Mouse (Mus musculus) bone marrow macrophage, adult 2 months (primary cell): ENCODE data around the gene Tipin. TPM values are rescaled to one million over a fixed set of nuclear protein-coding genes. Genes with fewer than 3 reads are reported as not detected.

ENCODE experiments used
- H3K27ac ChIP-seq: 2 replicates; pipeline ENCODE4 v1.5.1; 2012; ENCODE audit warnings: low read depth, low read length; ENCODE audit not compliant: insufficient read depth
- H3K4me1 ChIP-seq: 2 replicates; pipeline ENCODE4 v1.6.1; 2012; ENCODE audit warnings: low read length; ENCODE audit not compliant: control insufficient read depth, insufficient read depth
- H3K4me3 ChIP-seq: 2 replicates; pipeline ENCODE4 v1.5.1; 2012; ENCODE audit warnings: mild to moderate bottlenecking, low read length, moderate library complexity; ENCODE audit not compliant: insufficient read depth
- CTCF ChIP-seq: IDR thresholded peaks from 2 replicates; pipeline ENCODE4 v1.5.1; 2012; ENCODE audit warnings: low read depth, mild to moderate bottlenecking, low read length, moderate library complexity
- POLR2A ChIP-seq: IDR thresholded peaks from 2 replicates; pipeline ENCODE4 v1.6.1; 2012; ENCODE audit warnings: mild to moderate bottlenecking, low read depth, low read length, borderline replicate concordance
- polyA plus RNA-seq: library from polyadenylated mRNA; stranded (reverse); fragments of >200 nt; gene quantifications from 2 replicates; pipeline ENCODE4 v1.2.4, GENCODE M21; 2012; ENCODE audit not compliant: missing spikeins, insufficient read depth, insufficient read length

Tipin gene
- 26.8 and 29.6 TPM in 2 replicates for polyA plus RNA-seq

DNA sequence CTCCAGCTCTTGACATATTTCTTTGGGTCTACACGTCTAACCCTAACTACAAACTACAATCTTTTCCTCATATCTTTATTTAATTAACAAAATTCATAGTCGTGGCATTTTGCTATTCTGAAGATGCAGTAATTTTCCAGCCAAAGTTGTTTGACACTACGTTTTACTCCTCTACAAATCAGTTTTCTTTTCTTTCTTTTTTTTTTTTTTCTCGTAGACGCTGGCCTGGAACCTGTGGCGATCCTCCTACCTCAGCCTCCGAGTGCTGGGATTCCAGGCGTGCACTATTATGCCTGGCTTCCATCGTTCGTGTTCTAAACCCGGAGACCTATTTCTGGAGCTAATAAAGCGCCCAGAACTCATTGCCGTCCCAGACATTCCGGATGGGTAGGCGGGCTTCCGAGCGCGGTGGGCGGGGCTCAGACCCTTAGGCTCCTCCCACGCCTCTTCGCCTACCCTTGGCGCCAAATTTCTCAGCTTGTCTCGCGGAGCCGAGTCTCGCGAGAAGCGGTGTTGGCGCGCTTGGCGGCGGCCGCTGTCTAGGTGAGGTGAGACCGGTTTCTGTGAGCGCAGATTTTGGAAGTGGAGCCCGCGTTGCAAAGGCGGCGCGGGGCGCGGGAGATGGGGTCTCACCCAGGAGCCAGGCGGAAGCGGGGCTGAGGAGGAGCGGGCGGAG lies at the start of gene Tipin:
TSS of gene Tipin (plus strand) at position 477 of the 676 bp plus-strand sequence.
- Histone ChIP-seq H3K4me3 (peak within 1 kb of the TSS; percentile 86), H3K27ac (peak within 1 kb of the TSS; percentile 54), H3K4me1 (peaks cover 3% of the 10 kb centered on the region; the same call in 1 of the 2 replicates)
- TF ChIP-seq CTCF (no peak), POLR2A (0 out of 2 replicates have a peak, but pooled peaks have one; percentile 8)

GRCm38 (mm10) chr9:64231674-64232073 lies 49.7 kb upstream of the Tipin start:
- Histone ChIP-seq H3K4me1 (peaks cover 47% of the 10 kb centered on the region), H3K27ac (no peak overlapping the region), H3K4me3 (no peak overlapping the region)
- TF ChIP-seq POLR2A = no peak
- no peak for TF ChIP-seq CTCF

DNA sequence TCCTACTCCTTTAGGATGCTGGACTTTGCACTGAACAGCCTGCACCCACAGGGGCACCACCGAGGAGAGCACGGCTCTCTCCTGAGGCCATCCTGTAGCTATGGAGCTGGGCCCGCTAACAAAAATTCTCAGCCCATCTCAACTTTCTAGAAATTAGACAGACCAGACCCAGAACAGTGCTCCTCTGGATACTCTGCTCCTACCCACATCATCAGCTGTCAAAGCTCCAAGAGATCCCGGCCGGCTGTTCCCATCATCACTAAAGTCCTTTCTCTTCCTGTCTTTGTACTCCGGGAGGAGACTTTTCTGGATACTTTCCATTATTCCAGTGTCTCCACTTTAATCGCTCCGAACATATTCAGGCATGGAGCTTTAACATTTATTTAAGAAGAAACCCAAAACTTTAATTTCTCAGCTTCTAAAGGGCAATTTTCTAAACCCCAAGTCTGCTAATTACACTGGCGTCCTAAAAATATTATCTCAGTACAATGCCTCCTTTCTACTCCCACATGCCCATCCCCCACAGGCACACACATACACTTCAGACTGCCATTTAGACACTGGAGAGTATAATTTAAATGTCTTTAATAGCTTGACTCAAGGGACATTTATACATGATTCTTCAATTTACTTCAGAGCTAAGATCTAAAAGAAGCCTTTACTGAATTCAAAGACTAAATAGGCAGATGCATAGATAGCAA lies 49.0 kb upstream of the Tipin start:
- Histone ChIP-seq H3K4me1 (peaks cover 40% of the 10 kb centered on the region), H3K27ac (no peak overlapping the region)
- no peak for TF ChIP-seq CTCF
- TF ChIP-seq POLR2A = no peak

GRCm38 (mm10) chr9:64233656-64234055 lies 47.7 kb upstream of the Tipin start:
- H3K27ac ChIP-seq = no peak overlapping the region
- H3K4me1 ChIP-seq = peaks cover 31% of the 10 kb centered on the region
- TF ChIP-seq POLR2A (no peak), CTCF (no peak)
- no peak overlapping the region for H3K4me3 ChIP-seq

More for the DNA sequence above, 49.0 kb upstream of the Tipin start:
- H3K4me3 ChIP-seq = no peak overlapping the region

GRCm38 (mm10) chr9:64234768-64235435 lies 46.5 kb upstream of the Tipin start, which contains the start of gene Uchl4:
Uchl4 (plus strand) TSS chr9:64235201.
- no peak for TF ChIP-seq POLR2A
- no peak for TF ChIP-seq CTCF
- Histone ChIP-seq H3K27ac (no peak within 1 kb of the TSS), H3K4me3 (no peak within 1 kb of the TSS), H3K4me1 (peaks cover 20% of the 10 kb centered on the region)

DNA sequence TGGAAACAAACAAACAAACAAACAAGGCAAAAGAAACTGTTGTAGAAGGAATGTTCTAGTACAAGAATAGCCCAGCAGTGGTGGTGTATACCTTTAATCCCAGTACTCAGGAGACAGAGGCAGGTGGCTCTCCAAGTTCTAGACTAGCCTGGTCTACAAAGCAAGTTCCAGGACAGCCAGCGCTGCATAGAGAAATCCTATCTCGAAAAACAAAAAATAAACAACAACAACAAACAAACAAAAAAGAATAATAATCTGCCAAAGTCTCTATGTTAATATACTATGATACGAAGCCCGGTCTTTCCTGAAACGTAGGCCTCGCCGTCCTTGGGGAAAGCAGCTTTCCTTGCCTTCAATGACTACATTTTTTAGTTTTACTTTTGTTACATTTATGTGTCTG lies 45.3 kb upstream of the Tipin start:
- Histone ChIP-seq H3K4me3 (no peak overlapping the region), H3K27ac (no peak overlapping the region), H3K4me1 (peaks cover 18% of the 10 kb centered on the region)
- TF ChIP-seq CTCF (no peak), POLR2A (no peak)

GRCm38 (mm10) chr9:64240116-64240515 lies 41.3 kb upstream of the Tipin start:
- TF ChIP-seq CTCF = no peak
- TF ChIP-seq POLR2A = no peak
- H3K4me3 ChIP-seq = no peak overlapping the region
- no peak overlapping the region for H3K27ac ChIP-seq
- peaks cover 18% of the 10 kb centered on the region for H3K4me1 ChIP-seq

- no peak overlapping the region for H3K4me3 ChIP-seq
- no peak overlapping the region for H3K27ac ChIP-seq
- TF ChIP-seq CTCF (no peak), POLR2A (no peak)
- peaks cover 18% of the 10 kb centered on the region for H3K4me1 ChIP-seq
Measured at GRCm38 (mm10) chr9:64240681-64241080, 40.7 kb upstream of the Tipin start.

DNA sequence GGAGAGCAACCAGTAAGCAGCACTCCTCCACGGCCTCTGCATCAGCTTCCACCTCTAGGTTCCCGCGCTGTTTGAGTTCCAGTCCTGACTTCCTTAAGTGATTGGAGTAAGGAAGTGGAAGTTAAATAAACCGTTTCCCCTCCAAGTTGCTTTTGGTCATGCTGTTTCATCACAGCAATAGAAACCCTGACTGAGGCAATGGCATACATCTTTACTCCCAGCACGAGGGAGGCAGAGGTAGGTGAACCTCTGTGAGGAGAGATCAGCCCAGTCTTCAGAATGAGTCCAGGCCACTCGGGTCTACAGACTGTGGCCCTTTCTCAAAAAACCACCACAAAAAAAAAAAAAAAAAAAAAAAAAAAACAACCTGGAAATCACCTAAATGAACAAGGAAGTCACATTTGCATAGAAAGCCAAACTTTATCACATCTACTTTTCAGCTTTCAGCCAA lies 39.0 kb upstream of the Tipin start:
- TF ChIP-seq POLR2A (no peak), CTCF (no peak)
- Histone ChIP-seq H3K4me1 (peaks cover 20% of the 10 kb centered on the region), H3K27ac (peak overlapping the region; percentile 39), H3K4me3 (peak overlapping the region; percentile 14; the same call in 1 of the 2 replicates)
